ENCODE assay signal across 7 mouse cellular contexts in the genomic region with DNA sequence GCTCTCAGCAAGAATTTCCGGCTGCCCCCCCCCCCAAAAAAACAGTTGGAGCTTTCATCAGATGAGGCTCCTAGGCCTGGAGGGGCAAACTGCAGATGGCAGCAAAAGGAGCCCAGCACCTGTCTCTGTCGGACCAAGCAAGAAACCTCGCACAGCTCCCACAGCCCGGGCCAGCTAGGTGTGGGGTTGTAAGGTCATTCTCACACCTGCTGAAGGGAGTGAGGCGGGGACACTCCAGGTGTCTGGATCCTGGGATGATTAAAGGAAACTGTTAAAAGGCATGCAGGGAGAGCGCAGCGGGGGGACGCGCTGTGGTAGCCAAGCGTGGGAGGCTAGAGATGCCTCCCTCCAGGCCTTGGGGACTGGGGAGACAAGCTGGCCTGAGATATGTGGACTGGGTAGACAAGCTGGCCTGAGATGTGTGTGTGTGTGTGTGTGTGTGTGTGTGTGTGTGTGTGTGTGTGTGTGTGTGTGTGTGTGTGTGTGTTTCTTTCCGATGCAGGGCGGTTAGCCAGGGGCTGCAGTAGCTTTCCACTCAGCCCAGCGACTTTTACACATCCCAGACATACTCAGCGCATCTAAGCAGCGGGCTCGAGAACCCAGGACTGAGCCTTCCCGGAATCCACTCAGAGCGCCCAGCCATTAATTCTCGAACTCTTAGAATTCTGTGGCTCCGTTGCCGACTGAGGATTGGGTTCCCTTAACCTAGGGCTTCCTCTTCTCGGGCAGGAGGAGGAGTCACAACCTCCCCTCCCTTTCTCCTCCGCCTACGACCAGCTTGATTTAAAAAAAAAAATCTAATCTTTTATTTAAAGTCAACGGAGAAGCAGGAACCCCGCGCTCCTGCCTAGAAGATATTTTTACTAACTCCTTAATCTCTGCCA. TPM values are rescaled to one million over a fixed set of nuclear protein-coding genes. Genes with fewer than 3 reads are reported as not detected.
DNase-seq lines count a peak whose midpoint lies in the region; ATAC-seq lines count a peak whose summit lies in the region.

No protein-coding gene starts in this region.

- no peaks in the 10 kb centered on the region for H3K27me3 ChIP-seq in intestine, embryonic 14.5 days (replicated peaks; ENCODE audit: control insufficient read depth, insufficient read depth, low read length)
- peaks cover 75% of the 10 kb centered on the region for H3K27me3 ChIP-seq in limb, embryonic 10.5 days (ENCODE audit: low read depth, poor library complexity, severe bottlenecking)
- peaks cover 50% of the 10 kb centered on the region for H3K27me3 ChIP-seq in midbrain, embryonic 10.5 days (ENCODE audit: low read depth, poor library complexity, severe bottlenecking)

- H3K36me3 ChIP-seq in intestine, embryonic 14.5 days (ENCODE audit: control insufficient read depth, insufficient read depth, low read length), result no peaks in the 10 kb centered on the region
- H3K36me3 ChIP-seq in limb, embryonic 10.5 days, result no peaks in the 10 kb centered on the region
- H3K36me3 ChIP-seq in midbrain, embryonic 10.5 days, result no peaks in the 10 kb centered on the region

- no peak overlapping the region for H3K9ac ChIP-seq in intestine, embryonic 14.5 days (ENCODE audit: low read length)

- H3K4me1 ChIP-seq in intestine, embryonic 14.5 days (replicated peaks; ENCODE audit: control insufficient read depth, insufficient read depth, low read length), result no peaks in the 10 kb centered on the region
- peaks cover 5% of the 10 kb centered on the region; the same call in 1 of the 2 replicates for H3K4me1 ChIP-seq in limb, embryonic 10.5 days
- H3K4me1 ChIP-seq in midbrain, embryonic 10.5 days, result peaks cover 7% of the 10 kb centered on the region

- H3K4me3 ChIP-seq in intestine, embryonic 14.5 days (ENCODE audit: low read depth, low read length), result peak overlapping the region; percentile 35
- H3K4me3 ChIP-seq in limb, embryonic 10.5 days, result peak overlapping the region; percentile 71
- H3K4me3 ChIP-seq in midbrain, embryonic 10.5 days, result peak overlapping the region; percentile 76

- H3K27ac ChIP-seq in intestine, embryonic 14.5 days (ENCODE audit: low read depth), result peak overlapping the region; percentile 79
- peak overlapping the region; percentile 91 for H3K27ac ChIP-seq in limb, embryonic 10.5 days
- H3K27ac ChIP-seq in midbrain, embryonic 10.5 days (replicated peaks), result peak overlapping the region; percentile 90

- H3K4me2 ChIP-seq in intestine, embryonic 14.5 days (ENCODE audit: low read length), result peak overlapping the region; percentile 52

- no peak; the same call in 1 of the 2 replicates for ATAC-seq in intestine, embryonic 14.5 days (replicated peaks; ENCODE audit: low FRiP score, low TSS enrichment, low read depth)

- DNase-seq in adrenal gland, adult (ENCODE audit: inconsistent age in 2 of 2, low spot score in 1 of 2), result peak; percentile 64 to 87
- DNase-seq in embryo, embryonic 10 days (ENCODE audit: low spot score), result peak; percentile 23
- DNase-seq in gastrocnemius, postnatal 25 days, result peak; percentile 33
- peak; percentile 58 for DNase-seq in intestine, embryonic 14.5 days (ENCODE audit: low spot score)
- DNase-seq in limb, embryonic 10.5 days (ENCODE audit: low spot score), result peak; percentile 49
- peak; percentile 31 for DNase-seq in midbrain, embryonic 10.5 days (ENCODE audit: low spot score)
- peak; percentile 46 for DNase-seq in skeletal muscle tissue, adult 2 months (ENCODE audit: low read depth, low spot score)

- H3K9me3 ChIP-seq in intestine, embryonic 14.5 days (ENCODE audit: control insufficient read depth, low read length), result no peaks in the 10 kb centered on the region
- no peaks in the 10 kb centered on the region for H3K9me3 ChIP-seq in limb, embryonic 10.5 days (replicated peaks)
- 0 out of 2 replicates have a peak, but pooled peaks cover 7% of the 10 kb centered on the region for H3K9me3 ChIP-seq in midbrain, embryonic 10.5 days (replicated peaks)

- 16% methylated on average over 25 of the region's 27 CpGs for WGBS in intestine, embryonic 14.5 days
- 22% methylated on average over 25 of the region's 27 CpGs for WGBS in limb, embryonic 10.5 days
- 34% methylated on average over 25 of the region's 27 CpGs for WGBS in midbrain, embryonic 10.5 days

RNA-seq across cellular contexts. Expression of gene Rps6ka3, which starts 44.1 kb away (rescaled TPM):
- total RNA-seq in gastrocnemius, postnatal 25 days (2021), result 10 to 100 TPM; 55.3 to 73.1 TPM
- 6.7 and 8.0 TPM in 2 replicates for polyA plus RNA-seq in intestine, embryonic 14.5 days (2014; fragmentation: Nextera tagmentation; extraction: Ambion mirVana)
- polyA plus RNA-seq in limb, embryonic 10.5 days (2016; fragmentation: Nextera tagmentation; extraction: Ambion mirVana), result 5.8 and 6.5 TPM in 2 replicates
- polyA plus RNA-seq in midbrain, embryonic 10.5 days (2016; fragmentation: Nextera tagmentation; extraction: Ambion mirVana), result 4.8 and 5.4 TPM in 2 replicates

Comparison
In these comparisons a context has a peak if more than half of its experiments do, and no peak if none do; other contexts are left out.
1. DNase-seq: peak in every context shown above with its lines; median percentile 76 in adrenal gland, adult; 58 in intestine, embryonic 14.5 days; 49 in limb, embryonic 10.5 days; 46 in skeletal muscle tissue, adult 2 months; 33 in gastrocnemius, postnatal 25 days; 31 in midbrain, embryonic 10.5 days; 23 in embryo, embryonic 10 days.